Mouse (Mus musculus) myocyte (in vitro differentiated cells): ENCODE data around the gene Irf2bp2.

Experiments
- CEBPB ChIP-seq: IDR thresholded peaks from 2 replicates; pipeline ENCODE4 v1.6.1; 2011; ENCODE audit warnings: mild to moderate bottlenecking, moderate library complexity; ENCODE audit not compliant: poor library complexity, insufficient read depth, severe bottlenecking
- E2F4 ChIP-seq: IDR thresholded peaks from one replicate; pipeline ENCODE4 v1.6.1; 2011; ENCODE audit warnings: mild to moderate bottlenecking, control low read depth, moderate library complexity; ENCODE audit not compliant: insufficient read depth
- MAX ChIP-seq: IDR thresholded peaks from one replicate; pipeline ENCODE4 v1.6.1; 2011; ENCODE audit warnings: low read depth, mild to moderate bottlenecking, control low read depth
- MYOD1 ChIP-seq, 3 experiments: IDR thresholded peaks; one replicate each; pipeline ENCODE4 v1.6.1; 2011; ENCODE audit warnings: control low read depth in 2 of 3, low read depth in 2 of 3, mild to moderate bottlenecking in 2 of 3, moderate library complexity in 1 of 3; ENCODE audit not compliant: insufficient read length in 2 of 3, control insufficient read depth in 1 of 3
- MYOG ChIP-seq, 3 experiments: IDR thresholded peaks; one replicate each; pipeline ENCODE4 v1.6.1; 2011; ENCODE audit warnings: control low read depth in 2 of 3, low read depth in 2 of 3, mild to moderate bottlenecking in 2 of 3; ENCODE audit not compliant: insufficient read length in 2 of 3, control insufficient read depth in 1 of 3, insufficient read depth in 1 of 3
- POLR2A ChIP-seq: IDR thresholded peaks from one replicate; pipeline ENCODE4 v1.6.1; 2011; ENCODE audit warnings: low read depth, mild to moderate bottlenecking, control low read depth, moderate library complexity; ENCODE audit not compliant: insufficient read length
- POLR2AphosphoS2 ChIP-seq: IDR thresholded peaks from one replicate; pipeline ENCODE4 v1.6.1; 2011; ENCODE audit warnings: low read depth, control low read depth; ENCODE audit not compliant: insufficient read length
- REST ChIP-seq: IDR thresholded peaks from one replicate; pipeline ENCODE4 v1.6.1; 2011; ENCODE audit warnings: mild to moderate bottlenecking, control low read depth, moderate library complexity; ENCODE audit not compliant: insufficient read depth, insufficient read length
- SRF ChIP-seq: IDR thresholded peaks from one replicate; pipeline ENCODE4 v1.6.1; 2011; ENCODE audit warnings: low read depth; ENCODE audit not compliant: control insufficient read depth, insufficient read length
- TCF12 ChIP-seq: IDR thresholded peaks from one replicate; pipeline ENCODE4 v1.6.1; 2011; ENCODE audit warnings: mild to moderate bottlenecking, control low read depth; ENCODE audit not compliant: poor library complexity, insufficient read depth, severe bottlenecking
- USF1 ChIP-seq: IDR thresholded peaks from one replicate; pipeline ENCODE4 v1.6.1; 2011; ENCODE audit warnings: low read depth, mild to moderate bottlenecking, control low read depth, moderate library complexity

- TF ChIP-seq MYOG (IDR thresholded peaks at IDR 0.05; ENCODE audit: control insufficient read depth in 1 of 3, insufficient read depth in 1 of 3, insufficient read length in 2 of 3, low read depth in 2 of 3): peak in 1 of 3 experiments; percentile 52
- no peak for TF ChIP-seq TCF12
- no peak for TF ChIP-seq E2F4
- TF ChIP-seq MAX: no peak
- TF ChIP-seq POLR2A: no peak
- peak; percentile 18 to 77 (median 61) for TF ChIP-seq MYOD1 (IDR thresholded peaks at IDR 0.05; ENCODE audit: control insufficient read depth in 1 of 3, insufficient read length in 2 of 3, low read depth in 2 of 3)
- TF ChIP-seq POLR2AphosphoS2: no peak
- TF ChIP-seq CEBPB: no peak
- no peak for TF ChIP-seq SRF
- no peak for TF ChIP-seq USF1
- TF ChIP-seq REST: no peak
Measured at GRCm38 (mm10) chr8:126613143-126613542, 19.4 kb upstream of the Irf2bp2 start.
